Mouse (Mus musculus) activated CD4-positive, CD25-positive, alpha-beta regulatory T cell (primary cell): ENCODE measurements around the gene Patz1. TPM values are rescaled to one million over a fixed set of nuclear protein-coding genes. Genes with fewer than 3 reads are reported as not detected.

Experiments used
- polyA plus RNA-seq, 2 experiments: library from polyadenylated mRNA; unstranded; fragments of 100-300 nt; shearing (Covaris generic); gene quantifications; one replicate each; pipeline ENCODE4 v1.2.1; 2017

The Patz1 gene
- 10 to 100 TPM; 31.7 to 53.0 TPM for polyA plus RNA-seq

GRCm38 (mm10) chr11:3288521-3289301 is at the start of gene Patz1:
Gene Patz1 (plus strand): TSS chr11:3288874.

GRCm38 (mm10) chr11:3266079-3266685 is 22.5 kb upstream of the Patz1 start, which contains the start of gene Drg1:
Gene Drg1 (minus strand): TSS chr11:3266415.

GRCm38 (mm10) chr11:3329891-3330451 is 41.3 kb downstream of the Patz1 start, which contains the start of gene Pik3ip1:
Gene Pik3ip1 (plus strand): TSS chr11:3330401.

Other genes with a start within 250 kb of the Patz1 start
- 10 to 100 TPM; 38.4 to 47.1 TPM for gene Sfi1, start 95.4 kb upstream of the Patz1 start, polyA plus RNA-seq
- gene Eif4enif1, start 86.5 kb upstream of the Patz1 start, polyA plus RNA-seq: 10 to 100 TPM; 57.5 to 59.8 TPM
- gene Drg1, start 22.5 kb upstream of the Patz1 start, polyA plus RNA-seq: 100 to 1,000 TPM; 156 to 187 TPM
- gene Pik3ip1, start 41.5 kb downstream of the Patz1 start, polyA plus RNA-seq: 100 to 1,000 TPM in 1 of 2 experiments, 10 to 100 TPM in 1; 65.7 to 246 TPM
- 10 to 100 TPM; 86.8 to 87.2 TPM for gene Limk2, start 120.3 kb downstream of the Patz1 start, polyA plus RNA-seq
- gene Rnf185, start 163.5 kb downstream of the Patz1 start, polyA plus RNA-seq: 10 to 100 TPM; 21.1 to 21.4 TPM
- under 1 TPM in 1 of 2 experiments, not detected in 1; 0.06 TPM for gene Pla2g3, start 199.4 kb downstream of the Patz1 start, polyA plus RNA-seq
- under 1 TPM in 1 of 2 experiments, not detected in 1; 0.12 TPM for gene Inpp5j, start 215.9 kb downstream of the Patz1 start, polyA plus RNA-seq
- gene Selenom, start 225.8 kb downstream of the Patz1 start, polyA plus RNA-seq: 1 to 10 TPM; 3.5 to 5.8 TPM